Mouse (Mus musculus) ES-E14 (cell line): Measurements from ENCODE around the gene Scg5. TPM values are rescaled to one million over a fixed set of nuclear protein-coding genes. Genes with fewer than 3 reads are reported as not detected.
A peak's percentile ranks its signal among the peaks of the same experiment; 100 is the strongest.

Experiments used
- DNase-seq: peaks from one replicate; pipeline ENCODE4 v3.0.0-alpha.2; 2013; ENCODE audit warnings: low read depth, low spot score
- H3K27ac ChIP-seq: 2 replicates; pipeline ENCODE4 v1.5.1; 2012; ENCODE audit warnings: low read depth, mild to moderate bottlenecking, low read length, moderate library complexity, mixed read lengths; ENCODE audit not compliant: poor library complexity, insufficient read depth, severe bottlenecking
- H3K36me3 ChIP-seq: 2 replicates; pipeline ENCODE4 v1.6.1; 2012; ENCODE audit warnings: mild to moderate bottlenecking, low read length, moderate library complexity, mixed read lengths; ENCODE audit not compliant: control insufficient read depth, poor library complexity, insufficient read depth, severe bottlenecking
- H3K4me1 ChIP-seq, 2 experiments: fragments of 150-350 bp in 1 of 2; sonication (generic) in 1 of 2; 2 replicates each; pipeline ENCODE4 v1.6.1; 2012; ENCODE audit warnings: low read length in 2 of 2, mild to moderate bottlenecking in 1 of 2, mixed read lengths in 1 of 2; ENCODE audit not compliant: control insufficient read depth in 2 of 2, insufficient read depth in 2 of 2, poor library complexity in 1 of 2
- H3K4me3 ChIP-seq, 2 experiments: fragments of 150-350 bp in 1 of 2; sonication (generic) in 1 of 2; 2 replicates each; pipeline ENCODE4 v1.5.1; 2012; ENCODE audit warnings: low read length in 2 of 2, low read depth in 1 of 2, mild to moderate bottlenecking in 1 of 2, mixed read lengths in 1 of 2; ENCODE audit not compliant: insufficient read depth in 1 of 2, poor library complexity in 1 of 2, severe bottlenecking in 1 of 2
- H3K9ac ChIP-seq: 2 replicates; pipeline ENCODE4 v1.6.1; 2012; ENCODE audit warnings: low read depth, mild to moderate bottlenecking, low read length, mixed read lengths; ENCODE audit not compliant: poor library complexity, insufficient read depth, severe bottlenecking
- H3K9me3 ChIP-seq: fragments of 150-350 bp; sonication (generic); 2 replicates; pipeline ENCODE4 v1.6.1; 2012; ENCODE audit warnings: low read depth, mild to moderate bottlenecking, low read length; ENCODE audit not compliant: control insufficient read depth, insufficient read depth
- CHD2 ChIP-seq: IDR thresholded peaks from 2 replicates; pipeline ENCODE4 v1.6.1; 2014; ENCODE audit warnings: mild to moderate bottlenecking, low read depth, low read length, inconsistent platforms
- HCFC1 ChIP-seq: IDR thresholded peaks from 2 replicates; pipeline ENCODE4 v1.6.1; 2012; ENCODE audit warnings: low read length, inconsistent platforms, borderline replicate concordance; ENCODE audit not compliant: insufficient read depth
- MAFK ChIP-seq: IDR thresholded peaks from 2 replicates; pipeline ENCODE4 v1.6.1; 2014; ENCODE audit warnings: mild to moderate bottlenecking, low read depth, low read length, inconsistent platforms; ENCODE audit not compliant: insufficient read depth
- ZC3H11A ChIP-seq: IDR thresholded peaks from 2 replicates; pipeline ENCODE4 v1.6.1; 2012; ENCODE audit warnings: low read depth, mild to moderate bottlenecking, inconsistent platforms, low read length, borderline replicate concordance
- ZNF384 ChIP-seq: IDR thresholded peaks from 2 replicates; pipeline ENCODE4 v1.6.1; 2012; ENCODE audit warnings: low read depth, low read length, inconsistent platforms
- in situ Hi-C, 2 experiments: fragments of 600-800 bp; cut with MboI; formaldehyde crosslinking; loops; one replicate each; pipeline ENCODE4 v1.15.1; 2025; ENCODE audit warnings: low sequenced_read_pairs in 2 of 2, inconsistent platforms in 1 of 2; ENCODE audit not compliant: unreplicated experiment in 2 of 2
- total RNA-seq: library from RNA; depleted of rRNA; stranded (reverse); fragments of 300-350 nt; gene quantifications from 2 replicates; pipeline ENCODE4 v1.2.3, GENCODE M21; 2012; rRNA removed

Scg5 gene
- total RNA-seq, 1 experiment = not detected

- no peak for DNase-seq
- H3K27ac ChIP-seq = no peak overlapping the region
These were observed 71.9 kb downstream of the Scg5 start for GRCm38 (mm10) chr2:113756924-113757524.

GRCm38 (mm10) chr2:113749721-113750120 lies 79.2 kb downstream of the Scg5 start:
- H3K27ac ChIP-seq = no peak overlapping the region
- H3K4me3 ChIP-seq = peak overlapping the region in 1 of 2 experiments; percentile 50; a peak in 2 of 4 replicates
- in situ Hi-C loops = no loop called here
- no peaks in the 10 kb centered on the region for H3K9me3 ChIP-seq
- H3K4me1 ChIP-seq = peaks cover 0 to 11% of the 10 kb centered on the region in 2 experiments; a peak in 1 of 4 replicates
- peak; percentile 52 for DNase-seq
- no peaks in the 10 kb centered on the region for H3K36me3 ChIP-seq
- H3K9ac ChIP-seq = no peak overlapping the region
- TF ChIP-seq HCFC1 = no peak
- TF ChIP-seq ZC3H11A = no peak
- TF ChIP-seq CHD2 = no peak
- TF ChIP-seq ZNF384 = no peak
- TF ChIP-seq MAFK = no peak

More at GRCm38 (mm10) chr2:113756924-113757524, 71.9 kb downstream of the Scg5 start:
- Histone ChIP-seq H3K36me3 (no peaks in the 10 kb centered on the region), H3K9ac (no peak overlapping the region), H3K4me1 (no peaks in the 10 kb centered on the region), H3K9me3 (no peaks in the 10 kb centered on the region), H3K4me3 (peak overlapping the region; percentile 67 to 69; a peak in 3 of 4 replicates)
- in situ Hi-C loops = no loop called here
- TF ChIP-seq CHD2 = no peak
- TF ChIP-seq ZC3H11A = no peak
- no peak for TF ChIP-seq ZNF384
- TF ChIP-seq MAFK = no peak

DNA sequence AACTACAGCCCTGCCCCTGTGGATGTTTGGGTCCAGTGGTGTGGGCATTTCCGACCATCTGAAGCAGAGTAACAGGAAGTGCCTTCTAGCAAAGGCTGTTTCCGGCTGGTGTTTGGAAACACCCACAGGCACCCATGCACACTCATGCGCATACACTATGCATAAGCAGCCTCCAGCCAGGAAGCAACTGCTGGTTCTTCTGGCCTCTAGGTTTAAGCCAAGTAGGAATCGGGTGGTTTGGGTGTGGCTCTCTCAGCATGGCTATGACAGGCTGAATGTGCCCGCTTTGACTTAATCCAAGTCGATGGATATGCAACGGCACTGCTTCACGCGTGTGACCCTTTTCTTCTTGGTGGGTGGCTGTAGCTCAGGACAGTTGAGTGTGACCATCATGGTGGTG lies 79.6 kb downstream of the Scg5 start:
- TF ChIP-seq ZNF384 (no peak), HCFC1 (no peak), CHD2 (no peak), ZC3H11A (no peak), MAFK (no peak)
- H3K4me1 ChIP-seq = peaks cover 0 to 11% of the 10 kb centered on the region in 2 experiments; a peak in 1 of 4 replicates
- H3K9me3 ChIP-seq = no peaks in the 10 kb centered on the region
- no peak overlapping the region for H3K27ac ChIP-seq
- in situ Hi-C loops = no loop called here
- H3K4me3 ChIP-seq = peak overlapping the region in 1 of 2 experiments; percentile 50; a peak in 2 of 4 replicates
- no peak for DNase-seq
- no peaks in the 10 kb centered on the region for H3K36me3 ChIP-seq
- H3K9ac ChIP-seq = no peak overlapping the region

DNA sequence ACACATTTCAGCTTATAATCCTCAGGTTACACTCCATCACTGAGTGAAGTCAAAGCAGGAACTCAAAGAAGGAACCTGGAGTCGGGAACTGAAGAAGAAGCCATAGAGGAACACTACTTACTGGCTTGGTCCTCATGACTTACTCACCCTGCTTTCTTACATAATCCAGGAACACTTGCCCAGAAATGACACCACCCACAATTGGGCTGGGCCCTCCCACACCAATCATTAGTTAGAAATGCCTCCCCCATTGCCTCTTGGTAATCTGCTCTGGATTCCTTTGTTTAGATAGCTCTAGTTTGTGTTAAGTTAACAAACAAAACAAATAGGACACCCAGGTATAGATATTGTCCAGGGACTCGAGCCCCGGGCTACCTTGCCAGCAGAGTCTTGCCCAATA lies 100.3 kb downstream of the Scg5 start:
- no peak overlapping the region for H3K9ac ChIP-seq

More for the DNA sequence above, 100.3 kb downstream of the Scg5 start:
- TF ChIP-seq ZC3H11A (no peak), CHD2 (no peak), MAFK (no peak), ZNF384 (no peak), HCFC1 (no peak)
- no peaks in the 10 kb centered on the region for H3K9me3 ChIP-seq
- peak; percentile 19 for DNase-seq
- H3K4me1 ChIP-seq = no peaks in the 10 kb centered on the region
- H3K36me3 ChIP-seq = no peaks in the 10 kb centered on the region
- in situ Hi-C loops = no loop called here
- no peak overlapping the region for H3K27ac ChIP-seq
- H3K4me3 ChIP-seq = peak overlapping the region in 1 of 2 experiments; percentile 7; a peak in 1 of 4 replicates

Other genes with a start within 250 kb of the Scg5 start
- 0.26 and 0.76 TPM in 2 replicates for gene Grem1, start 70.5 kb downstream of the Scg5 start, total RNA-seq
- 21.5 and 25.2 TPM in 2 replicates for gene Arhgap11a, start 19.5 kb upstream of the Scg5 start, total RNA-seq
- not detected in 2 replicates for gene Gjd2, start 184.5 kb upstream of the Scg5 start, total RNA-seq
- gene Actc1, start 224.4 kb upstream of the Scg5 start, total RNA-seq = 1.6 and 9.4 TPM in 2 replicates